Mouse (Mus musculus): ENCODE data around the gene Lhx5. TPM values are rescaled to one million over a fixed set of nuclear protein-coding genes. Genes with fewer than 3 reads are reported as not detected.

The Lhx5 gene
- polyA plus RNA-seq, 1 experiment, result not detected

DNA sequence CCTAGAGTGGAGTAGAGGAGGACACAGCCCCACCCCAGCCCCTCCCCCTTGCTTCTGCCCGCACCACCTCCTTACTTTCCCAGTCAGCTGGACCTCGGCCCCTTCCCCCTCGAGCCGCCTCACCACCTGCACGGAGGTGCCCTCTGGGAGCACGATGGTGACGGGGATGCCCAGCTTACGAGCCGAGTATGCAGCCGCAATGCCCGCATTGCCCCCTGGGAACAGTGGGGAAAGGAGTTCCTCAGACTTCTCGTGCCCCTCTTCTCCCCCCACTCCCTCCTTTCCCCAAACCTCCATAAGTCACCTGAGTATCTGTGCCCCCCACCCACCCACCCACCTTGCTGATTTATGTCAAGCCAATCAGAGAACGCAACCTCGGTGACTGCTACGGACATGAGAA lies 30.4 kb downstream of the Lhx5 start:
- no peaks in the 10 kb centered on the region for H3K4me1 ChIP-seq (ENCODE audit: control insufficient read depth, insufficient read depth, insufficient read length)
- H3K27ac ChIP-seq (ENCODE audit: insufficient read depth, low read length), result no peak overlapping the region
- WGBS, result 78% methylated on average over 15 of the region's 15 CpGs
- DNase-seq (ENCODE audit: low read depth in 1 of 2, low spot score in 2 of 2), result no peak
- no peaks in the 10 kb centered on the region for H3K27me3 ChIP-seq (ENCODE audit: control insufficient read depth, insufficient read depth, low read length)
- H3K4me3 ChIP-seq (ENCODE audit: extremely low read depth, insufficient read depth, insufficient read length), result no peak overlapping the region
- TF ChIP-seq POLR2A (IDR thresholded peaks at IDR 0.05; ENCODE audit: low read depth, low read length) (no peak), CTCF (IDR thresholded peaks at IDR 0.05; ENCODE audit: extremely low read depth, insufficient read depth, insufficient read length, insufficient replicate concordance) (no peak)
- H3K36me3 ChIP-seq (ENCODE audit: control insufficient read depth, insufficient read depth, low read length), result no peaks in the 10 kb centered on the region

DNA sequence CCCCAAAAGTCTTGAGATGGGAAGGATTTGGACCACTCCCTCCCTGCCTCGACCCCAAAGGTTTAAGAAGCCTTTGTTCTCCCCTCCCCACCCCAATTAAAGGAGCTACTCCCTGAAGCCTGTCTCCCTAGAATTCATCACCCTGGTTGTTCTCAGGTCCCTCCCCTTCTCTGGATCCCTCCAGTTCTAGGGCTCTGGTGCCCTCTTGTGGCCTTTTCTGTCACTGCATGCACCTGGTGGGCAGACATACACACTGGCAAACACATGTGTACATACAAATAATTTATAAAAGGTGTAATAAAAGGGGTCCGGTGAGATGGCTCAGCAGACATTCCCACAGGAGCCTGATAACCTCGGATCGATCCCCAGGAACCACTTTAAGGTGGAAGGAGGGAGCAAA lies 32.8 kb downstream of the Lhx5 start:
- H3K27ac ChIP-seq (ENCODE audit: insufficient read depth, low read length), result no peak overlapping the region
- 84% methylated on average over 4 of the region's 4 CpGs for WGBS

DNA sequence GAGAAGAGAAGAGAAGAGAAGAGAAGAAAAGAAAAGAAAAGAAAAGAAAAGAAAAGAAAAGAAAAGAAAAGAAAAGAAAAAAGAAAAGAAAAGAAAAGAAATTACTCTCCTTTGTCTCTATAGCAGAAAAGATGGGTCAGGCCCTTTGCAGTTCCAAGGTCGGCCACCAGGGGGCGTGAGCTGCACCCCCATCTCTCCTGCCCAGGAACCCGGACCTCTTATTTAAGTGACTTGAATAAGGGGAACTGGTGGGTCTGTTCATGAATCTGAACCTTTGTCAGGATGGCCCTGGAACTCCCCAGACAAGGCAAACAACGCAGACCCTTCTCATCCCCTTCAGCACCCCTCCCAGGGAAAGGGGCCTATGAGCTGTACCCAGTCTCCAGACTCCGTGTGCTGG lies 33.6 kb downstream of the Lhx5 start:
- WGBS, result 42% methylated on average over 5 of the region's 5 CpGs
- H3K27me3 ChIP-seq (ENCODE audit: control insufficient read depth, insufficient read depth, low read length), result no peaks in the 10 kb centered on the region
- H3K4me1 ChIP-seq (ENCODE audit: control insufficient read depth, insufficient read depth, insufficient read length), result no peaks in the 10 kb centered on the region
- no peaks in the 10 kb centered on the region for H3K36me3 ChIP-seq (ENCODE audit: control insufficient read depth, insufficient read depth, low read length)
- TF ChIP-seq POLR2A (IDR thresholded peaks at IDR 0.05; ENCODE audit: low read depth, low read length) (no peak), CTCF (IDR thresholded peaks at IDR 0.05; ENCODE audit: extremely low read depth, insufficient read depth, insufficient read length, insufficient replicate concordance) (peak; percentile 76)
- DNase-seq (ENCODE audit: low read depth in 1 of 2, low spot score in 2 of 2), result peak in 1 of 2 experiments; percentile 26
- H3K4me3 ChIP-seq (ENCODE audit: extremely low read depth, insufficient read depth, insufficient read length), result no peak overlapping the region
- H3K27ac ChIP-seq (ENCODE audit: insufficient read depth, low read length), result no peak overlapping the region

More for the DNA sequence above, 32.8 kb downstream of the Lhx5 start:
- H3K36me3 ChIP-seq (ENCODE audit: control insufficient read depth, insufficient read depth, low read length), result no peaks in the 10 kb centered on the region
- no peaks in the 10 kb centered on the region for H3K27me3 ChIP-seq (ENCODE audit: control insufficient read depth, insufficient read depth, low read length)
- TF ChIP-seq CTCF (IDR thresholded peaks at IDR 0.05; ENCODE audit: extremely low read depth, insufficient read depth, insufficient read length, insufficient replicate concordance) (no peak), POLR2A (IDR thresholded peaks at IDR 0.05; ENCODE audit: low read depth, low read length) (no peak)
- no peaks in the 10 kb centered on the region for H3K4me1 ChIP-seq (ENCODE audit: control insufficient read depth, insufficient read depth, insufficient read length)
- H3K4me3 ChIP-seq (ENCODE audit: extremely low read depth, insufficient read depth, insufficient read length), result no peak overlapping the region
- no peak for DNase-seq (ENCODE audit: low read depth in 1 of 2, low spot score in 2 of 2)

DNA sequence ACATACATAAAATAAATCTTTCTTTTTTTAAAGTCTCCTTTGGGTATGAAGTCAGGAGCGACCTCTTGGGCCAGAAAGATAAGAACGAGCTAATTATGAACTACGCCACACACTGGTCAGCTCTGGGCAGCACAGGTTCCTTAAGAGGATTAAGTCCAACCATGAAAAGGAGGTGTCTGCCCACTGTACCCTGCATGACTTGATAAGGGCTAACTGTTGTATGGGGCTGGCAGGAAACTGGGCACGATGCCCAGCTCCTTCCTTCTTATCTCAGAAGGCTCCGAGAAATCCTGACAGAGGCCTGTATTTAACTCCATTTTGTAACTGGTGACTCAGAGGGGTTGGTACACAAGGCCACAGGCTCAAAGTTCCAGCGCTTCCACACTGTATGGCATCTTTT lies 34.4 kb downstream of the Lhx5 start:
- Histone ChIP-seq H3K36me3 (ENCODE audit: control insufficient read depth, insufficient read depth, low read length) (no peaks in the 10 kb centered on the region), H3K4me1 (ENCODE audit: control insufficient read depth, insufficient read depth, insufficient read length) (no peaks in the 10 kb centered on the region), H3K27me3 (ENCODE audit: control insufficient read depth, insufficient read depth, low read length) (no peaks in the 10 kb centered on the region), H3K27ac (ENCODE audit: insufficient read depth, low read length) (no peak overlapping the region), H3K4me3 (ENCODE audit: extremely low read depth, insufficient read depth, insufficient read length) (no peak overlapping the region)
- DNase-seq (ENCODE audit: low read depth in 1 of 2, low spot score in 2 of 2), result no peak
- TF ChIP-seq CTCF (IDR thresholded peaks at IDR 0.05; ENCODE audit: extremely low read depth, insufficient read depth, insufficient read length, insufficient replicate concordance) (no peak), POLR2A (IDR thresholded peaks at IDR 0.05; ENCODE audit: low read depth, low read length) (no peak)
- 40% methylated on average over 6 of the region's 6 CpGs for WGBS

DNA sequence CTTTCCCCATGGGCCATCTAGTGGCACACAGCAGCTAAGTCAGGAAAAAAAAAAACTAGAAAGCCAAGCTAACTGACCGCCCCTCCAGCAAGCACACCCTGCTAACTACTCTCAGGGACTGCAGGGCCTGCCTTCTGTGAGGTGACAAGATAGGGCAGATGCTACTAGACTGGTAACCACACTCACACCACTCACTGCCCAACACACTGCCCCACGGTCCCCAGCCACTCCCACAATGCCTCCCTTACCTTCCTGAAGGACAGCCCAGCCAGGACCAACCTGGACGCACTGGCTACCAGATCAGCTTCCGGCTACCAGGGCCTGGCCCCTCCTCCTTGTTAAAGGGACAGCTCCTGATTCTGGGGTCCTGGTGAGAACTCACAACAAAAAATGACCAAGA lies 35.5 kb downstream of the Lhx5 start:
- 59% methylated on average over 4 of the region's 4 CpGs for WGBS
- H3K27ac ChIP-seq (ENCODE audit: insufficient read depth, low read length), result no peak overlapping the region
- H3K4me1 ChIP-seq (ENCODE audit: control insufficient read depth, insufficient read depth, insufficient read length), result no peaks in the 10 kb centered on the region
- H3K4me3 ChIP-seq (ENCODE audit: extremely low read depth, insufficient read depth, insufficient read length), result no peak overlapping the region
- no peaks in the 10 kb centered on the region for H3K36me3 ChIP-seq (ENCODE audit: control insufficient read depth, insufficient read depth, low read length)
- DNase-seq (ENCODE audit: low read depth in 1 of 2, low spot score in 2 of 2), result no peak
- TF ChIP-seq CTCF (IDR thresholded peaks at IDR 0.05; ENCODE audit: extremely low read depth, insufficient read depth, insufficient read length, insufficient replicate concordance), result no peak
- no peak for TF ChIP-seq POLR2A (IDR thresholded peaks at IDR 0.05; ENCODE audit: low read depth, low read length)
- H3K27me3 ChIP-seq (ENCODE audit: control insufficient read depth, insufficient read depth, low read length), result no peaks in the 10 kb centered on the region

DNA sequence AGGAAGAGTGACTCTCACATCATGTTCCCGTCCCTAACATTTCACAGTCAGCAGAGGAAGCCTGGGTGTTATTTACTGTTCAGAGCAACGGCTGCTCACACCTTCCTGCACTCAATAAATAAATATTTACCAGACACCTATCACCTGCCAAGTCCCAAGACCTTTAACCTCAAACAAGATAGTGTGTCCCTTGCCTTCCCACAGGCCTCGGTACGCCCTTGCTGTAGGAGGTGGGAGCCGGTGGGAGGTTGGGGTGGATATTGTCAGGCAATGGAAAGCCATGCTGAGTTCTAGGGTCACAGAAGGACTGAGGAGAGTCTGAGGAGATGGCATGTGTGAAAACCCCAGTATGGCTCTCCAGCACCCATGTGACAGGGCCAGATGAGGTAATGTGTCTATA lies 36.8 kb downstream of the Lhx5 start:
- no peak for DNase-seq (ENCODE audit: low read depth in 1 of 2, low spot score in 2 of 2)
- no peak for TF ChIP-seq POLR2A (IDR thresholded peaks at IDR 0.05; ENCODE audit: low read depth, low read length)
- no peak for TF ChIP-seq CTCF (IDR thresholded peaks at IDR 0.05; ENCODE audit: extremely low read depth, insufficient read depth, insufficient read length, insufficient replicate concordance)
- WGBS, result 85% methylated on average over 5 of the region's 5 CpGs
- Histone ChIP-seq H3K4me3 (ENCODE audit: extremely low read depth, insufficient read depth, insufficient read length) (no peak overlapping the region), H3K36me3 (ENCODE audit: control insufficient read depth, insufficient read depth, low read length) (no peaks in the 10 kb centered on the region), H3K27me3 (ENCODE audit: control insufficient read depth, insufficient read depth, low read length) (no peaks in the 10 kb centered on the region), H3K27ac (ENCODE audit: insufficient read depth, low read length) (no peak overlapping the region), H3K4me1 (ENCODE audit: control insufficient read depth, insufficient read depth, insufficient read length) (no peaks in the 10 kb centered on the region)

DNA sequence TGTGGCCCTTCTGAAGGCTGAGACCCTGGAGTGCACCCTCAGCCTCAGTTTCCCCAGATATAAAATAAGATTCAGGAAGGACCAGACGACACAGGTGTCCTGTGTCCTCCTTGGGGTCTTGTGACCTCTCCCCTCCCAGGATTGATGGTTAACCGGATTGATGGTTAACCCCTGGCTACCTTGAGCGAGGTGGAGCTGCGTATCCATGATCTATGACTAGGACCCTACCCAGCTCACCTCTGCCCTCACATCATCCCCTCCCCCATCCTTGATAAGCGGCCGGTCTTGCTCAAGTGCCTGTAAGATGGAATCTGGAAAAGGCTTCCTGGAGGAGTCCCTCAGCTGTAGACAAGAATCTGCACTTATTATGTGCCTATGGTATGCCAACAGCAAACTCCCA lies 37.3 kb downstream of the Lhx5 start:
- H3K27ac ChIP-seq (ENCODE audit: insufficient read depth, low read length), result no peak overlapping the region
- no peaks in the 10 kb centered on the region for H3K27me3 ChIP-seq (ENCODE audit: control insufficient read depth, insufficient read depth, low read length)
- no peak for TF ChIP-seq POLR2A (IDR thresholded peaks at IDR 0.05; ENCODE audit: low read depth, low read length)
- no peak for TF ChIP-seq CTCF (IDR thresholded peaks at IDR 0.05; ENCODE audit: extremely low read depth, insufficient read depth, insufficient read length, insufficient replicate concordance)
- no peak for DNase-seq (ENCODE audit: low read depth in 1 of 2, low spot score in 2 of 2)
- H3K4me3 ChIP-seq (ENCODE audit: extremely low read depth, insufficient read depth, insufficient read length), result no peak overlapping the region
- 89% methylated on average over 6 of the region's 6 CpGs for WGBS
- no peaks in the 10 kb centered on the region for H3K36me3 ChIP-seq (ENCODE audit: control insufficient read depth, insufficient read depth, low read length)
- H3K4me1 ChIP-seq (ENCODE audit: control insufficient read depth, insufficient read depth, insufficient read length), result no peaks in the 10 kb centered on the region

Measured in spleen, adult 2 months (tissue).